Mouse (Mus musculus) olfactory bulb, adult 2 months (tissue): Measurements from ENCODE around the gene Gng10. TPM values are rescaled to one million over a fixed set of nuclear protein-coding genes. Genes with fewer than 3 reads are reported as not detected.

Source experiments
- H3K27ac ChIP-seq: fragments of 200-500 bp; 2 replicates; pipeline ENCODE4 v1.5.1; 2012; ENCODE audit warnings: low read depth, low read length; ENCODE audit not compliant: insufficient read depth
- H3K4me1 ChIP-seq: fragments of 200-500 bp; 2 replicates; pipeline ENCODE4 v1.6.1; 2012; ENCODE audit warnings: low read length; ENCODE audit not compliant: control insufficient read depth, insufficient read depth
- H3K4me3 ChIP-seq: fragments of 200-500 bp; 2 replicates; pipeline ENCODE4 v1.5.1; 2012; ENCODE audit warnings: mild to moderate bottlenecking, low read depth, low read length, moderate library complexity; ENCODE audit not compliant: insufficient read depth
- CTCF ChIP-seq: fragments of 200-500 bp; IDR thresholded peaks from 2 replicates; pipeline ENCODE4 v1.5.1; 2012; ENCODE audit warnings: low read depth, mild to moderate bottlenecking, low read length, moderate library complexity; ENCODE audit not compliant: insufficient read depth
- POLR2A ChIP-seq: fragments of 200-500 bp; IDR thresholded peaks from 2 replicates; pipeline ENCODE4 v1.6.1; 2012; ENCODE audit warnings: mild to moderate bottlenecking, low read depth, low read length, moderate library complexity; ENCODE audit not compliant: insufficient read depth
- WGBS: fragments of 180-500 bp; shearing (Covaris S2); methylation state at CpG from one replicate; pipeline ENCODE4 v1.1.7; 2018; 5-methylcytosine and 5-hydroxymethylcytosine counted together
- polyA plus RNA-seq: library from polyadenylated mRNA; stranded (reverse); fragments of >200 nt; gene quantifications from 2 replicates; pipeline ENCODE4 v1.2.4, GENCODE M21; 2012; ENCODE audit warnings: low replicate concordance; ENCODE audit not compliant: missing spikeins, insufficient read depth, insufficient read length

Gng10 gene
- polyA plus RNA-seq, 1 experiment = not detected

DNA sequence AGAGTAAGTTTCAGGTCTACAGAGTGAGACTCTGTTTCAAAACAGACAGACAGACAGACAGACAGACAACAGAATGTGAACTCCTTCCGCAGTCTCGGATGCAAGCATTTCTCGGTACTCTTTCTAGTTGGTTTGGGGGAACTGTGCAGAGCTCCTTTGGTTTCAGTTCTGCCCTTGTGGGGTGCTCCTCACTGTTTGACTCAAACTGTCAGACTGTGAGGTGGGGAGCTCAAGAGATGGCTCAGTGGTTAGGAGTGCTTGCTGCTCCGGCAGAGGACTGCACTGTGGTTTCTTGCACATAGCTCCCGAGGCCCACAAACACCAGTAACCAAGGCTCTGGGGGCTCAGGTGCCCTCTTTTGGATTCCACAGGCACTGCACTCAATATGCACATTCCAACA is 8.2 kb downstream of the Gng10 start:
- no peak overlapping the region for H3K4me3 ChIP-seq
- 97% methylated on average over 5 of the region's 5 CpGs for WGBS
- H3K4me1 ChIP-seq = no peaks in the 10 kb centered on the region
- H3K27ac ChIP-seq = no peak overlapping the region
- no peak for TF ChIP-seq CTCF
- no peak for TF ChIP-seq POLR2A

DNA sequence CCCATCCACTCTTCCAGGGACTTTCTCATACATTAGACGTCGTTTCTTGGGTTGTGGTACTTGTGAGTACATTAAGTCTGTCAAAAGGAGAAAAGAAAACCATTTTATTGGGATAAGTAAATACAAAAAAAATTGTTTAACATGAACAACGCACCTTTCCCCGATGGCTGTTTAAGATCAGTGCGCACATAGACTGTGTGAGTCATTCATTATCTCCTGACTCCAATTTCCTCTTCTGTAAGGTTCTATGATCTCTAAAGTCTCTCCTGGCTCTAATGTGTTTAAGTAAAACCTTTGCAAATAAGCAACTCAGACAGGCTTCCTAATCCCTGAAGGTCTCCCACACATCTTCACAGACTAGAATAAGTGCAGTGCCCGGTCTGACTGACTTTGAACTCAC is 9.0 kb downstream of the Gng10 start:
- TF ChIP-seq CTCF (no peak), POLR2A (no peak)
- H3K4me1 ChIP-seq = no peaks in the 10 kb centered on the region
- no peak overlapping the region for H3K27ac ChIP-seq
- H3K4me3 ChIP-seq = no peak overlapping the region
- 87% methylated on average over 6 of the region's 6 CpGs for WGBS

DNA sequence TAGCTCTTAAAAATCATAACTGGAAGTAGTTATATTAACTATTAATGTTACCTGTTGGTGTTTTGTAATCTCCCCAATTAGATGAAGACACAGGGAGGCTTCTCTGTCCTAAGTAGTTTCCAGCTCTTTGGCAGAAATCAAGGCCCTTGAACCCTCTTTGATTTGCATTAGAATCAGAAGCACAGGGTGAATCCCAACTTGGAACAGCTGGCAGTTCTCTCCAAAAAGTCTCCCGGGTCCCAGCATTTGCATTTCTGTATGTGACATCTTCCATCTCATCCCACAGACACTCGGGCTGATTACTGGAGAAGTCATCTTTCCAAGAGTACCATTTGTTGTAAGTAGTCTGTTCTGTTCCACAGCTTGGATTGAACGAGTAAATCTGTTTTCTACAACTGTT is 12.3 kb downstream of the Gng10 start:
- Histone ChIP-seq H3K27ac (no peak overlapping the region), H3K4me3 (no peak overlapping the region), H3K4me1 (no peaks in the 10 kb centered on the region)
- WGBS = 53% methylated on average over 3 of the region's 3 CpGs
- TF ChIP-seq CTCF (no peak), POLR2A (no peak)

DNA sequence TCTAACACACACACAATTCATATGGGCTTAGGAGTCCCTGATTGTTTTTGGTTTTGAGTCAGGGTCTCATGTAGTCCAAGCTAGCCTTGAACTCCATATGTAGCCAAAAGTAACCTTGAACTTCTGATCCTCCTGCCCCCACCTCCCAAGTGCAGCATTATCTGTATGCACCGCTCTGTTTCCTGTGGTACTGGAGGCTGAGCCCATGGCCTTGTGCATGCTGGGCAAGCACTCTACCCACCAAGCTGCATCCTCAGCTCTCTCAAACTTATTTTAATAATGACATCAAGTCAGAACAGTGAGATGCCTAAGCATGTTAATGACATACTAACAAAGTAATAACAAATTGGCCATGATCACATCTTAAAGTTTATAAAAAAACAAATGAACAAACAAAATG is 16.2 kb downstream of the Gng10 start:
- TF ChIP-seq CTCF (no peak), POLR2A (no peak)
- WGBS = 100% methylated on average over 1 of the region's 1 CpGs
- Histone ChIP-seq H3K4me3 (no peak overlapping the region), H3K27ac (no peak overlapping the region), H3K4me1 (no peaks in the 10 kb centered on the region)

DNA sequence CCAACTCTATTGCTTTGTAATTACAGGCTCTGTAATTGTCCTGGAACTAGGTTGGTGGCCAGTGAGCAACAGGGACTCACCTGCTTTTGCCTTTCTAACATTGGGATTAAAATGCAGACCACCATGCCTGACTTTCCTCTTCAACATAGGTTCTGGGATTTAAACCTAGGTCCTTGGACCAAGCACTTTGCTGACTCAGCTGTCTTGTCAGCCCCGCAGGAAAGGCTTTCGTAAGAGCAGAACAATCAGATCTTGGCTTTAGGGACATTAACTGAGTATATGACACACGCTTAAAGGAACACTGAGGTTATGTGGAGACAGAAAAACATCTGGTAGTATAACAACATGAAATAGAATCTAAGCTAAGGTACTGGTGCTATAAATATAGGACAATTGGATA is 23.0 kb downstream of the Gng10 start:
- H3K4me3 ChIP-seq = no peak overlapping the region
- WGBS = 88% methylated on average over 3 of the region's 3 CpGs
- no peaks in the 10 kb centered on the region for H3K4me1 ChIP-seq
- H3K27ac ChIP-seq = no peak overlapping the region
- TF ChIP-seq CTCF (no peak), POLR2A (no peak)

DNA sequence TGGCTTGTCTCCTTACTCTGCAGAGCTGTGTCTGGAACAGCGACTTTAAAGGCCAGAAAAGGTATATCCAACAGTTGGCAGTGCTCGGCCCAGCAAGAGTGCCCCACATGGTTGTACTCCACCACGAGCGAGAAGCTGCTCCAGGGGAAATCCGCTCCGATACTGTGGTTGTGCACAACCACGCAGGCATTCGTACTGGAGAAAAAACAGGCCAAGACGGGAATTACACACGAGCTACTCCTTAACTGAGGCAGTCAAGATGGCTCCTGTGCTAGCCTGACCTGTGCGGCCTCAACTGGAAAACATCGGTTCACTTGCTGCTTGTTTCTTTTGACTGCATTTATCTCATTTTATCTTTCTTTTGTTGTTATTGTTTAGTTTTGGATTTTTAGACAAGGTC is 27.6 kb downstream of the Gng10 start:
- no peak for TF ChIP-seq CTCF
- TF ChIP-seq POLR2A = no peak
- 82% methylated on average over 12 of the region's 12 CpGs for WGBS
- Histone ChIP-seq H3K4me3 (no peak overlapping the region), H3K4me1 (no peaks in the 10 kb centered on the region), H3K27ac (no peak overlapping the region)

DNA sequence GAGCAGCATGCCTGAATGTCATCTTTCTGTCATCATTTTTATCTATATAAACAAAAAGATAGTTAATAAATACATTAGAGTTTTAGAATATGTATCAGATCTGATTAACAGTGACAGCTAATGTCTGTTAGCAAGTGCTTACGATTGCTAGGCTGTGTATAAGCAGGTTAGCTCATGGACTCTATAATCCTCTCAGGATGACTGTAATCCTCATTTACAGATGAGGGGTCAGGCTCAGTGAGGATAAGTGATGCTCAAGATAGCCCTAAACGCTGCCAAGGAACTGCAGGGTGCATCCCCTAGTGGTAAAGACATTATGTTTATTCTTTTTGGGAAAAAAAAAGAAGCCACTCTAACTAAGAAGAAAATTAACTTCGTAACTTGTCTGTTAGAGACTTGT is 34.4 kb downstream of the Gng10 start:
- TF ChIP-seq CTCF (no peak), POLR2A (no peak)
- 55% methylated on average over 3 of the region's 3 CpGs for WGBS
- no peak overlapping the region for H3K4me3 ChIP-seq
- H3K4me1 ChIP-seq = no peaks in the 10 kb centered on the region
- H3K27ac ChIP-seq = no peak overlapping the region

DNA sequence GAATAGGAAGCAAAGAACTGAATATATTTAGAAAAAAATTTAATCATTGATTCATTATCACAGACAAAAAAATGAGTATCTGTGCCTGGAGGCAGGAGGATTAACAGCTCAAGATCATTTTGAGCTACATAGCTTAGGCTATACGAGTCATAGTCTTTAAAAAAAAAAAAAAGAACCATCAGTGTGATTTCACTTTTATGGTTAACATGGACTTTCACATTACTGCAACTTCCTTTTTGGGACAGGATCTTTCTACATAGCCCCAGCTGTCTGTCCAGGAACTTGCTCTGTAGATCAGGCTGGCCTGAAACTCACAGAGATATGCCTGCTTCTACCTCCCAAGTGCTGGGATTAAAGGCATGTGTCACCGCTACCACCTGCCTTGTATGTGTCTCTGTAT is 48.5 kb downstream of the Gng10 start:
- H3K27ac ChIP-seq = no peak overlapping the region
- TF ChIP-seq POLR2A (no peak), CTCF (no peak)
- 90% methylated on average over 2 of the region's 2 CpGs for WGBS
- H3K4me1 ChIP-seq = no peaks in the 10 kb centered on the region
- H3K4me3 ChIP-seq = no peak overlapping the region

DNA sequence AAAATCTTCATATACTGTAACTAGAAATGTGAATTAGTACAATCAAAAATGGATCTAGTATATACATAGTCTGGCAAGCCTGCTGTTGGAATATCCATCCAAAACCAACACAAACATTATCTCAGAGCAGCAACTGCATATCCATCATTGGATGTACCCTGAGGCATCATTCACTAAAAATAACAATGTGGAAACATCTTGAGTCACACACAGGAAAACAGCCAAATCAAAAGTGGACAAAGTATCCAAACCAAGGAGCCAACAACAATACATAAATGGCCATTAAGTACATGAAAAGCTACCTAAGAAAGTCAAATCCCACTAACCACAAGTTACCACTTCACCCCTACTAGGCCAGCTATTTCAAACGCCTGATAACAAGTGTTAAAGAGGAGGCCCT is 54.5 kb downstream of the Gng10 start:
- Histone ChIP-seq H3K4me3 (no peak overlapping the region), H3K27ac (no peak overlapping the region), H3K4me1 (no peaks in the 10 kb centered on the region)
- whole genome bisulfite sequencing = 76% methylated on average over 1 of the region's 1 CpGs
- TF ChIP-seq CTCF (no peak), POLR2A (no peak)

Other genes with a start within 250 kb of the Gng10 start
- gene Olfr267, start 247.4 kb upstream of the Gng10 start, polyA plus RNA-seq = not detected in 2 replicates
- gene Ecpas, start 122.3 kb upstream of the Gng10 start, polyA plus RNA-seq = 266 TPM in 1 of 2 replicates, not detected in the other
- gene Zkscan16, start 91.5 kb upstream of the Gng10 start, polyA plus RNA-seq = not detected in 2 replicates
- not detected in 2 replicates for gene Ptgr1, start 48.0 kb upstream of the Gng10 start, polyA plus RNA-seq
- gene Dnajc25, start 40.0 kb upstream of the Gng10 start, polyA plus RNA-seq = not detected in 2 replicates
- not detected in 2 replicates for gene Gm20503, start 31.9 kb upstream of the Gng10 start, polyA plus RNA-seq
- not detected in 2 replicates for gene AI481877, start 103.9 kb downstream of the Gng10 start, polyA plus RNA-seq
- gene Ugcg, start 154.2 kb downstream of the Gng10 start, polyA plus RNA-seq = 114 TPM in 1 of 2 replicates, not detected in the other